Mouse (Mus musculus): Measurements from ENCODE around the gene Aamp. TPM values are rescaled to one million over a fixed set of nuclear protein-coding genes. Genes with fewer than 3 reads are reported as not detected.

Gene Aamp
- polyA plus RNA-seq, 1 experiment from 2014 or later = 97.5 TPM

DNA sequence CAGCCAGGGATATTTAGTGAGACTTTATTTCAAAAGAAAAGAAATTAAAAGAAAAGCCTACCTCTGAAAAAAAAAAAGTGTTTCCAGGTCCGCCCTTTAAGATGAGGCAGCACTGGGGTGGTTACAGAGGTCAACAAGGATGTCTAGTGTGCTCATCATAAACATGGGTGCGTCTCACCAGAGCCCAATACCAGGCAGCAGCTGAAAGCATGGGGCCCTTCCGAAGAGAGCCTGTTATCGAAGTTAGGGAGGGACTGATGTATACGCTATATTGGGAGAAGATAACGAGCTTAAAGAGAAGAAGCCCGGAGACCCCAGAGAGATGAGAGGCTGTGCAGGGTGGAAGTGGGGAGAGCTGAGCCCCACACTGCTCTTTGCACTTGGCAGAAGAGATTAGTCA lies 45.4 kb downstream of the Aamp start:
- Histone ChIP-seq H3K4me2 (ENCODE audit: low read depth, low read length) (peak overlapping the region; percentile 76), H3K27ac (ENCODE audit: low read length) (peak overlapping the region; percentile 97), H3K4me1 (ENCODE audit: control insufficient read depth, low read depth, low read length) (peaks cover 47% of the 10 kb centered on the region), H3K9me3 (replicated peaks; ENCODE audit: control insufficient read depth, low read length) (no peaks in the 10 kb centered on the region), H3K27me3 (ENCODE audit: control insufficient read depth, insufficient read depth, low read depth, low read length) (no peaks in the 10 kb centered on the region), H3K36me3 (ENCODE audit: control insufficient read depth, insufficient read depth) (no peaks in the 10 kb centered on the region), H3K9ac (ENCODE audit: low read depth, low read length) (peak overlapping the region; percentile 47; the same call in 1 of the 2 replicates), H3K4me3 (ENCODE audit: low read depth, low read length) (peak overlapping the region; percentile 98)
- peak; percentile 44 for ATAC-seq (ENCODE audit: low read depth)
- 10% methylated on average over 7 of the region's 7 CpGs for WGBS (ENCODE audit: insufficient replicate concordance)

DNA sequence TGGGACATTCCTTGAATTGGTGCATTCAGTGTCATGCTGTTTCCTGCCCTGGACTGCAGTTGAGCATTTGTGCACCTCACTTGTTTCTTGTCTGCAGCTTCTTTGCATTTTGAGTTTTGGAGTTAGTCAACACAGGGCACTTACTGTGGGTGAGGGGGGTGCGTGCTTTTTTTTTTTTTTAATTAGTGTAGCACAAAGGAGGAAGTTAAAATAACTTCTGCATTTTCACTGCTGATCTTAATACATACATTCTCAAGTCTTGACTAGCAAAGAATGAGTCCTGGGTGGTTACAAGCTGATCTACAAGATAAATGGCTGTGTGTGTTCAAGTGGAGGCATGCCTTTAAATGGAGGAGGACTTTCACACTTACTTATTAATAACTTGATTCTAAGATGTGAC lies 46.4 kb downstream of the Aamp start:
- Histone ChIP-seq H3K27me3 (ENCODE audit: control insufficient read depth, insufficient read depth, low read depth, low read length) (no peaks in the 10 kb centered on the region), H3K27ac (ENCODE audit: low read length) (peak overlapping the region; percentile 97), H3K9me3 (replicated peaks; ENCODE audit: control insufficient read depth, low read length) (no peaks in the 10 kb centered on the region), H3K9ac (ENCODE audit: low read depth, low read length) (peak overlapping the region; percentile 99), H3K36me3 (ENCODE audit: control insufficient read depth, insufficient read depth) (no peaks in the 10 kb centered on the region), H3K4me1 (ENCODE audit: control insufficient read depth, low read depth, low read length) (peaks cover 42% of the 10 kb centered on the region), H3K4me2 (ENCODE audit: low read depth, low read length) (peak overlapping the region; percentile 76), H3K4me3 (ENCODE audit: low read depth, low read length) (peak overlapping the region; percentile 98)
- WGBS (ENCODE audit: insufficient replicate concordance) = 7% methylated on average over 1 of the region's 1 CpGs
- ATAC-seq (ENCODE audit: low read depth) = no peak

DNA sequence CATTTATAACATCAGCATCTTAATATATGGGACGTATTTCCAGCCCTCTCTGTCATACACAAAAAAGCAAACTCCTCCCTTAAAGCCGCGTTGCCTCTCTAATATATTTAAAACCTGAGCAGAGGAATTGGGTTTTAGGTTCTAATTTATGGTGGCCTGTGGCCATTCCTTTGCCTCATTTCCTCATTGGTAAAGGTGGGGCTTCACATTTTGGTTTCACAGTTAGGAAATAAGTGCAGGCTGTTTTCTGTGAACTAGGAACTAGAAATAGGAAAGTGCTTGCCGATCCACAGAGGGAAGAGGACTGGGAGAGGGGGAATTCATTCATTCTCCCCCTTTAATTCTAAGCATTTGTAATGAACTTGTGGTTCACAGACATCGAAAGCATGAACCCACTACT lies 46.9 kb downstream of the Aamp start:
- no peaks in the 10 kb centered on the region for H3K27me3 ChIP-seq (ENCODE audit: control insufficient read depth, insufficient read depth, low read depth, low read length)
- H3K4me1 ChIP-seq (ENCODE audit: control insufficient read depth, low read depth, low read length) = peaks cover 42% of the 10 kb centered on the region
- ATAC-seq (ENCODE audit: low read depth) = no peak
- 4% methylated on average over 5 of the region's 5 CpGs for WGBS (ENCODE audit: insufficient replicate concordance)
- peak overlapping the region; percentile 99 for H3K9ac ChIP-seq (ENCODE audit: low read depth, low read length)
- H3K9me3 ChIP-seq (replicated peaks; ENCODE audit: control insufficient read depth, low read length) = no peaks in the 10 kb centered on the region
- no peaks in the 10 kb centered on the region for H3K36me3 ChIP-seq (ENCODE audit: control insufficient read depth, insufficient read depth)
- H3K27ac ChIP-seq (ENCODE audit: low read length) = peak overlapping the region; percentile 97
- peak overlapping the region; percentile 98 for H3K4me3 ChIP-seq (ENCODE audit: low read depth, low read length)
- H3K4me2 ChIP-seq (ENCODE audit: low read depth, low read length) = peak overlapping the region; percentile 76

DNA sequence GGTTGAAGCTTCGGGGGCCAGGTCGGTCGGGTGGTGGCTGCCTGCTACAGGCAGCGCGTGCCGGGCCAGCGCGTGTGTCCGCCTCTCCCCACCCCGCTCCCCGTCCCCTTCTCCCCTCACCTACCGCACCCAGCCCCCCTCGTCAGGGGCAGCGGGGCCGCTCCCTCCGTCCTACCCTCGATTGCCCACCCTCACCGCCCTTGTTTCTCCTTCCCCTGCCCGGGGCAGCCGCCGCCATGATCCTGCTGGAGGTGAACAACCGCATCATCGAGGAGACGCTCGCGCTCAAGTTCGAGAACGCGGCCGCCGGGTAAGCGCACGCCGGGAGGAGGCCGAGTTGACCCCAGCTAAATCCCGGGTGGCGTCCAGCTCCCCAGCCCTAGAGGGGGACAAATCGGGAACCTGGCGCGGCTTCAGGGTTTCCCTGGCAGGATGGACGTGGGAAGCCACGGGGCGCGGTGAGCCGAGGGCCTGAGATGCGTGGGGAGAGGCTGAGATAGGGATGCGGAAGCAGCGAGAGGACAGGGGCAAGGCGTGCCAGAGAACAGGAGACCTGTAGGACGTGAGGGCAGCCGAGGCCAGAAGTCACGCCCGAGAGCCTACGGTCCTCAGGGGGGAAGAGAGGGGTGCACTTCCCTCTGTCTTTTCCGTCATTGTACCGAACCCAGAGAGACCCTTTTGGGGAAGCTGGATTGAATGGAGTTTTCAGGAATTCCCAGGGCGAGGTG lies 47.8 kb downstream of the Aamp start:
- H3K36me3 ChIP-seq (ENCODE audit: control insufficient read depth, insufficient read depth) = no peaks in the 10 kb centered on the region
- no peaks in the 10 kb centered on the region for H3K27me3 ChIP-seq (ENCODE audit: control insufficient read depth, insufficient read depth, low read depth, low read length)
- peaks cover 42% of the 10 kb centered on the region for H3K4me1 ChIP-seq (ENCODE audit: control insufficient read depth, low read depth, low read length)
- H3K9ac ChIP-seq (ENCODE audit: low read depth, low read length) = peak overlapping the region; percentile 99
- peak overlapping the region; percentile 98 for H3K4me3 ChIP-seq (ENCODE audit: low read depth, low read length)
- under 1% methylated on average over 53 of the region's 57 CpGs for WGBS (ENCODE audit: insufficient replicate concordance)
- peak; percentile 64 for ATAC-seq (ENCODE audit: low read depth)
- H3K27ac ChIP-seq (ENCODE audit: low read length) = peak overlapping the region; percentile 97
- H3K4me2 ChIP-seq (ENCODE audit: low read depth, low read length) = peak overlapping the region; percentile 76
- H3K9me3 ChIP-seq (replicated peaks; ENCODE audit: control insufficient read depth, low read length) = no peaks in the 10 kb centered on the region

DNA sequence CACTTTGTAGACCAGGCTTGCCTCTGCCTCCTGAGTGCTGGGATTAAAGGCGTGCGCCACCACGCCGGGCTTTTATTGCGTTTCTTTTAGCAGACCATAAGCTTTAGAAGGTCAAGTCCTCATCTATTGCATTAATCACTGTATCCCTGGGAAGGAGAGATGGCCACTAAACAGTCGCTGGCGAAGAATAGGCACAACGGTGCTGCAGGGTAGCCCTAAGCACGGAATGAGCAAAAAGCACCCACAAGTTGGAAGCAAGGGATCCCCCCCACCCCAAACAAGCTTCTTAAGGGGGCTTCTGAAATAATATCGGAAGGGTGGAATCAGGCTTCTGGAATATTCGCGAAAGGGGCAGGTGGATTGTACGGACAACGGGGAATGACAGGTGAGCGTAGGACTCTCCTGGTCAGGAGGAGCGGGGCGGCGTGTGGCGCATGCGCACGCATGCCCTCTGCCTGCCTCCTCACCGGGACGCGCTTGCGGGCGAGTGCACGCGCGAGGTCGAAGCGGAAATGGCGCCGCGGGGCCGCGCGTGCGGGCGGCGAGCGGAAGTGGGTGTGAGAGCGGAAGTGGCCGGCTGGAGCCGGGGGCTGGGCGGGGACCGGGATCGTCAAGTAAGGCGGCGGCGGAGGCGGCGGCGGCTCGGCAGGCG lies 48.5 kb downstream of the Aamp start, which contains the start of gene Arpc2:
Arpc2 (plus strand) TSS at position 147 of the 652 bp plus-strand sequence.
- Histone ChIP-seq H3K36me3 (ENCODE audit: control insufficient read depth, insufficient read depth) (no peaks in the 10 kb centered on the region), H3K27me3 (ENCODE audit: control insufficient read depth, insufficient read depth, low read depth, low read length) (no peaks in the 10 kb centered on the region), H3K4me1 (ENCODE audit: control insufficient read depth, low read depth, low read length) (peaks cover 43% of the 10 kb centered on the region), H3K4me3 (ENCODE audit: low read depth, low read length) (peak within 1 kb of the TSS; percentile 98), H3K27ac (ENCODE audit: low read length) (peak within 1 kb of the TSS; percentile 97), H3K4me2 (ENCODE audit: low read depth, low read length) (peak within 1 kb of the TSS; percentile 98), H3K9me3 (replicated peaks; ENCODE audit: control insufficient read depth, low read length) (no peaks in the 10 kb centered on the region), H3K9ac (ENCODE audit: low read depth, low read length) (peak within 1 kb of the TSS; percentile 99)
- ATAC-seq (ENCODE audit: low read depth) = peak; percentile 96
- WGBS (ENCODE audit: insufficient replicate concordance) = 4% methylated on average over 44 of the region's 55 CpGs

DNA sequence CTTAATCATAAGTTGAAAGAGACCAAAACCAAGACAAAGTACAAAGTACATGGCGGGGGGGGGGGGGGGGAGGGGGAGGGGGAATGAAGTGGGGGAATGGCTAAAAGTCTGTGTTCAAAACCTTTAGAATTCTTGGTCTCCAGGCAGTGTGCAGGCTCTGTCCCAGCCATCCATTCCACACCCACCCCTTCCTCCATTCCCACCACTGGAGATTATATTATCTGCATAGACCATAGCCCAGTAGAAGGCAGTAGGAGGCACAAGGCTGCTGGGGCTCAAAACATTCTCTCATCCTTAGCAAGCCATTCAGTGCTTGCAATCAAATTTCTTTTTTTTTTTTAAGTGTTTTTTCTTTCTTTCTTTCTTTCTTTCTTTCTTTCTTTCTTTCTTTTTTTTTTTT lies 53.5 kb downstream of the Aamp start:
- H3K27me3 ChIP-seq (ENCODE audit: control insufficient read depth, insufficient read depth, low read depth, low read length) = no peaks in the 10 kb centered on the region
- WGBS (ENCODE audit: insufficient replicate concordance) = no CpG with 5 or more reads among the region's 1 CpGs

DNA sequence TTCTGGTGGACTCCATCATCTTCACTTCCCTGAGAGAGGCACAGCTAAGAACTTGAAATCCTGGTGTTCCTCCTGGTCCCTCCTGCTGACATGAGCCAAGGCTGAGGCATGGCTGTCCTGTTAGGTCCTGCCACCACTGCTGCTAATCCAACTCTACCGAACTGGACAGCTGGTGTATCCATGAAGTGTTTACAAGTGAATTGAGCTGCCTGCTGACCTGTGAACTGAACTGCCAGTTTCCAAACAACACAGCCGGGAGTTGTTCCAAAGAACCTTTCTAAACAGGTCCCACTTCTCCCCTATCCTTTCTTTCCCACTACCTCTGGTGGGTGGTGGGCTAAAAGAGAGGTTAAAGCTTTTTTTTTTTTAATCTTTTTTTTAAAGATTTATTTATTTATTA lies 54.6 kb downstream of the Aamp start:
- Histone ChIP-seq H3K9me3 (replicated peaks; ENCODE audit: control insufficient read depth, low read length) (no peaks in the 10 kb centered on the region), H3K4me2 (ENCODE audit: low read depth, low read length) (no peak overlapping the region), H3K4me3 (ENCODE audit: low read depth, low read length) (no peak overlapping the region), H3K36me3 (ENCODE audit: control insufficient read depth, insufficient read depth) (no peaks in the 10 kb centered on the region), H3K27ac (ENCODE audit: low read length) (peak overlapping the region; percentile 30; the same call in 1 of the 2 replicates), H3K9ac (ENCODE audit: low read depth, low read length) (no peak overlapping the region), H3K4me1 (ENCODE audit: control insufficient read depth, low read depth, low read length) (peaks cover 3% of the 10 kb centered on the region; the same call in 1 of the 2 replicates), H3K27me3 (ENCODE audit: control insufficient read depth, insufficient read depth, low read depth, low read length) (no peaks in the 10 kb centered on the region)
- 54% methylated on average over 2 of the region's 2 CpGs for WGBS (ENCODE audit: insufficient replicate concordance)
- peak; percentile 69 for ATAC-seq (ENCODE audit: low read depth)

More for the DNA sequence above, 53.5 kb downstream of the Aamp start:
- H3K9me3 ChIP-seq (replicated peaks; ENCODE audit: control insufficient read depth, low read length) = no peaks in the 10 kb centered on the region
- ATAC-seq (ENCODE audit: low read depth) = no peak
- no peak overlapping the region for H3K9ac ChIP-seq (ENCODE audit: low read depth, low read length)
- H3K4me1 ChIP-seq (ENCODE audit: control insufficient read depth, low read depth, low read length) = peaks cover 9% of the 10 kb centered on the region; the same call in 1 of the 2 replicates
- no peak overlapping the region for H3K4me2 ChIP-seq (ENCODE audit: low read depth, low read length)
- H3K36me3 ChIP-seq (ENCODE audit: control insufficient read depth, insufficient read depth) = no peaks in the 10 kb centered on the region
- H3K27ac ChIP-seq (ENCODE audit: low read length) = no peak overlapping the region
- no peak overlapping the region for H3K4me3 ChIP-seq (ENCODE audit: low read depth, low read length)
